Mouse (Mus musculus) MEL (cell line): Measurements from ENCODE around the gene Sh2b1. TPM values are rescaled to one million over a fixed set of nuclear protein-coding genes. Genes with fewer than 3 reads are reported as not detected.

Experiments
- polyA plus RNA-seq, 2 experiments: library from polyadenylated mRNA; stranded (reverse) in 1 of 2; unstranded in 1 of 2; fragments of >175 nt in 1 of 2; fragments of >200 nt in 1 of 2; gene quantifications; 2 replicates each; pipeline versions ENCODE4 v1.2.1 to v1.2.4; 2012; ENCODE audit warnings: low replicate concordance in 2 of 2, low read depth in 1 of 2; ENCODE audit not compliant: insufficient read length in 2 of 2, insufficient read depth in 1 of 2, missing spikeins in 1 of 2
- total RNA-seq: library from RNA; depleted of rRNA; stranded (reverse); fragments of 300-350 nt; gene quantifications from 2 replicates; pipeline ENCODE4 v1.2.3, GENCODE M21; 2012; rRNA removed

Gene Sh2b1
- total and polyA plus RNA-seq, 3 experiments = 13.1 to 48.9 TPM; not detected in 1

Other genes with a start within 250 kb of the Sh2b1 start
- 3.4 and 3.9 TPM in 2 replicates for gene Sbk1, start 202.8 kb downstream of the Sh2b1 start, total RNA-seq
- gene Sbk1, start 202.8 kb downstream of the Sh2b1 start, polyA plus RNA-seq = 1 to 10 TPM in 1 of 2 experiments, not detected in 1; 5.4 TPM
- gene Lat, start 105.9 kb downstream of the Sh2b1 start, total RNA-seq = 0.62 and 0.75 TPM in 2 replicates
- gene Lat, start 105.9 kb downstream of the Sh2b1 start, polyA plus RNA-seq = 1 to 10 TPM in 1 of 2 experiments, not detected in 1; 1.2 TPM
- gene Spns1, start 98.0 kb downstream of the Sh2b1 start, total RNA-seq = 28.9 and 33.3 TPM in 2 replicates
- 10 to 100 TPM in 1 of 2 experiments, not detected in 1; 81.6 TPM for gene Spns1, start 98.0 kb downstream of the Sh2b1 start, polyA plus RNA-seq
- 6.3 and 7.9 TPM in 2 replicates for gene Nfatc2ip, start 78.7 kb downstream of the Sh2b1 start, total RNA-seq
- 10 to 100 TPM in 1 of 2 experiments, not detected in 1; 13.0 TPM for gene Nfatc2ip, start 78.7 kb downstream of the Sh2b1 start, polyA plus RNA-seq
- gene Cd19, start 60.5 kb downstream of the Sh2b1 start, total RNA-seq = not detected in 2 replicates
- gene Cd19, start 60.5 kb downstream of the Sh2b1 start, polyA plus RNA-seq = not detected
- 12.9 and 15.2 TPM in 2 replicates for gene Rabep2, start 46.7 kb downstream of the Sh2b1 start, total RNA-seq
- 10 to 100 TPM in 1 of 2 experiments, not detected in 1; 16.2 TPM for gene Rabep2, start 46.7 kb downstream of the Sh2b1 start, polyA plus RNA-seq
- 0.04 and 0.20 TPM in 2 replicates for gene Atp2a1, start 12.3 kb downstream of the Sh2b1 start, total RNA-seq
- gene Atp2a1, start 12.3 kb downstream of the Sh2b1 start, polyA plus RNA-seq = under 1 TPM in 1 of 2 experiments, not detected in 1; 0.47 TPM
- gene Tufm, start 11.9 kb upstream of the Sh2b1 start, total RNA-seq = 224 and 244 TPM in 2 replicates
- gene Tufm, start 11.9 kb upstream of the Sh2b1 start, polyA plus RNA-seq = 100 to 1,000 TPM in 1 of 2 experiments, not detected in 1; 397 TPM
- gene Atxn2l, start 28.0 kb upstream of the Sh2b1 start, total RNA-seq = 40.8 and 52.1 TPM in 2 replicates
- 100 to 1,000 TPM; 218 to 821 TPM for gene Atxn2l, start 28.0 kb upstream of the Sh2b1 start, polyA plus RNA-seq
- gene Eif3c, start 91.0 kb upstream of the Sh2b1 start, total RNA-seq = 233 and 270 TPM in 2 replicates
- gene Eif3c, start 91.0 kb upstream of the Sh2b1 start, polyA plus RNA-seq = 100 to 1,000 TPM; 404 to 819 TPM
- 0.23 and 0.56 TPM in 2 replicates for gene Apobr, start 109.5 kb upstream of the Sh2b1 start, total RNA-seq
- 1 to 10 TPM in 1 of 2 experiments, not detected in 1; 5.4 TPM for gene Apobr, start 109.5 kb upstream of the Sh2b1 start, polyA plus RNA-seq
- gene Cln3, start 110.4 kb upstream of the Sh2b1 start, total RNA-seq = 16.2 and 20.5 TPM in 2 replicates
- gene Cln3, start 110.4 kb upstream of the Sh2b1 start, polyA plus RNA-seq = 10 to 100 TPM in 1 of 2 experiments, not detected in 1; 61.9 TPM
- gene Il27, start 119.5 kb upstream of the Sh2b1 start, total RNA-seq = not detected in 2 replicates
- under 1 TPM in 1 of 2 experiments, not detected in 1; 0.07 TPM for gene Il27, start 119.5 kb upstream of the Sh2b1 start, polyA plus RNA-seq
- 1.8 and 9.5 TPM in 2 replicates for gene Nupr1, start 155.4 kb upstream of the Sh2b1 start, total RNA-seq
- 10 to 100 TPM in 1 of 2 experiments, not detected in 1; 11.0 TPM for gene Nupr1, start 155.4 kb upstream of the Sh2b1 start, polyA plus RNA-seq
- gene Sgf29, start 173.9 kb upstream of the Sh2b1 start, total RNA-seq = 56.1 and 81.7 TPM in 2 replicates
- 100 to 1,000 TPM in 1 of 2 experiments, not detected in 1; 117 TPM for gene Sgf29, start 173.9 kb upstream of the Sh2b1 start, polyA plus RNA-seq
- not detected in 2 replicates for gene Sult1a1, start 201.0 kb upstream of the Sh2b1 start, total RNA-seq
- under 1 TPM in 1 of 2 experiments, not detected in 1; 0.36 TPM for gene Sult1a1, start 201.0 kb upstream of the Sh2b1 start, polyA plus RNA-seq
- gene Bola2, start 220.0 kb upstream of the Sh2b1 start, total RNA-seq = 138 and 163 TPM in 2 replicates
- 100 to 1,000 TPM in 1 of 2 experiments, not detected in 1; 436 TPM for gene Bola2, start 220.0 kb upstream of the Sh2b1 start, polyA plus RNA-seq
- 4.6 and 5.4 TPM in 2 replicates for gene Slx1b, start 220.4 kb upstream of the Sh2b1 start, total RNA-seq
- gene Slx1b, start 220.4 kb upstream of the Sh2b1 start, polyA plus RNA-seq = 10 to 100 TPM in 1 of 2 experiments, not detected in 1; 10.2 TPM
- 195 and 279 TPM in 2 replicates for gene Coro1a, start 232.4 kb upstream of the Sh2b1 start, total RNA-seq
- gene Coro1a, start 232.4 kb upstream of the Sh2b1 start, polyA plus RNA-seq = 100 to 1,000 TPM in 1 of 2 experiments, not detected in 1; 204 TPM